Mouse (Mus musculus): ENCODE results near the gene Skiv2l. TPM values are rescaled to one million over a fixed set of nuclear protein-coding genes. Genes with fewer than 3 reads are reported as not detected.
A peak's percentile ranks its signal among the peaks of the same experiment; 100 is the strongest.

Skiv2l gene
- total and polyA plus RNA-seq, 3 experiments = 22.0 to 50.5 (median 35.2) TPM

GRCm38 (mm10) chr17:34879336-34879879, 29.4 kb upstream of the Skiv2l start, which contains the start of gene Zbtb12 (continued):
- TF ChIP-seq RCOR1 (conservative IDR thresholded peaks at IDR 0.05; ENCODE audit: low read depth, low read length) (peak; percentile 29; the same call in 1 of the 2 replicates), MYC (IDR thresholded peaks at IDR 0.05; ENCODE audit: low read depth, low read length) (peak; percentile 52), EP300 (IDR thresholded peaks at IDR 0.05; ENCODE audit: low read length) (peak; percentile 42; the same call in 1 of the 2 replicates), SIN3A (IDR thresholded peaks at IDR 0.05; ENCODE audit: low read length) (0 out of 2 replicates have a peak, but pooled peaks have one; percentile 45)

- Histone ChIP-seq H3K4me3 (replicated peaks in 1 of 3; ENCODE audit: low read depth in 2 of 3, low read length in 2 of 3, poor library complexity in 1 of 3) (no peak overlapping the region), H3K9me3 (replicated peaks; ENCODE audit: low read length) (no peaks in the 10 kb centered on the region), H3K36me3 (replicated peaks in 1 of 2; ENCODE audit: control insufficient read depth in 1 of 2, insufficient read depth in 1 of 2, low read length in 1 of 2) (no peaks in the 10 kb centered on the region), H3K9ac (ENCODE audit: insufficient read depth, low read depth) (no peak overlapping the region), H3K27ac (ENCODE audit: insufficient read depth, low read depth) (no peak overlapping the region), H3K4me2 (ENCODE audit: insufficient read depth, low read depth, poor library complexity, severe bottlenecking) (no peak overlapping the region), H3K27me3 (replicated peaks) (no peaks in the 10 kb centered on the region), H3K4me1 (ENCODE audit: control insufficient read depth in 1 of 2, insufficient read depth in 2 of 2) (peaks cover 0 to 6% of the 10 kb centered on the region in 2 experiments; a peak in 2 of 4 replicates), H3K79me2 (replicated peaks; ENCODE audit: control insufficient read depth, extremely low read depth, insufficient read depth, poor library complexity, severe bottlenecking) (no peaks in the 10 kb centered on the region)
- in situ Hi-C loops (cut with MboI; ENCODE audit: low pct_ligation_motif_present, low pct_unique_long_range_greater_than_20kb, low sequenced_read_pairs) (no loop called here), dilution Hi-C loops (cut with MboI; ENCODE audit: extremely low pct_ligation_motif_present, extremely low pct_unique_long_range_greater_than_20kb, low sequenced_read_pairs) (no loop called here)
- TF ChIP-seq JUND (conservative IDR thresholded peaks at IDR 0.05; ENCODE audit: low read depth, low read length) (no peak), HCFC1 (IDR thresholded peaks at IDR 0.05; ENCODE audit: low read depth, low read length) (no peak), SIN3A (IDR thresholded peaks at IDR 0.05; ENCODE audit: low read length) (no peak), EP300 (IDR thresholded peaks at IDR 0.05; ENCODE audit: low read length) (no peak), ZC3H11A (IDR thresholded peaks at IDR 0.05; ENCODE audit: low read depth, low read length) (no peak), NELFE (IDR thresholded peaks at IDR 0.05; ENCODE audit: low read depth, low read length) (no peak), ZKSCAN1 (IDR thresholded peaks at IDR 0.05; ENCODE audit: borderline replicate concordance, low read depth, low read length) (no peak), MXI1 (IDR thresholded peaks at IDR 0.05; ENCODE audit: low read depth, low read length) (no peak), CTCF (conservative IDR thresholded peaks at IDR 0.05 in 1 of 2, IDR thresholded peaks at IDR 0.05 in 1 of 2; ENCODE audit: low read depth in 2 of 2, low read length in 2 of 2) (no peak), ZMIZ1 (IDR thresholded peaks at IDR 0.05; ENCODE audit: low read depth, low read length) (no peak), CHD1 (IDR thresholded peaks at IDR 0.05; ENCODE audit: low read depth, low read length) (no peak), UBTF (IDR thresholded peaks at IDR 0.05; ENCODE audit: low read depth, low read length) (no peak), USF1 (IDR thresholded peaks at IDR 0.05; ENCODE audit: low read depth, low read length) (no peak), POLR2AphosphoS2 (IDR thresholded peaks at IDR 0.05; ENCODE audit: low read depth, low read length) (no peak), ETS1 (conservative IDR thresholded peaks at IDR 0.05; ENCODE audit: low read depth, low read length) (no peak)
- no peak for DNase-seq (ENCODE audit: extremely low read depth)
Measured at GRCm38 (mm10) chr17:34874321-34874720, 24.3 kb upstream of the Skiv2l start.

GRCm38 (mm10) chr17:34865981-34866380, 16.0 kb upstream of the Skiv2l start:
- in situ Hi-C loops (cut with MboI; ENCODE audit: low pct_ligation_motif_present, low pct_unique_long_range_greater_than_20kb, low sequenced_read_pairs) = no loop called here
- Histone ChIP-seq H3K36me3 (replicated peaks in 1 of 2; ENCODE audit: control insufficient read depth in 1 of 2, insufficient read depth in 1 of 2, low read length in 1 of 2) (no peaks in the 10 kb centered on the region), H3K9ac (ENCODE audit: insufficient read depth, low read depth) (no peak overlapping the region), H3K79me2 (replicated peaks; ENCODE audit: control insufficient read depth, extremely low read depth, insufficient read depth, poor library complexity, severe bottlenecking) (no peaks in the 10 kb centered on the region), H3K27me3 (replicated peaks) (no peaks in the 10 kb centered on the region), H3K4me3 (replicated peaks in 1 of 3; ENCODE audit: low read depth in 2 of 3, low read length in 2 of 3, poor library complexity in 1 of 3) (no peak overlapping the region), H3K4me1 (ENCODE audit: control insufficient read depth in 1 of 2, insufficient read depth in 2 of 2) (peaks cover 5 to 28% of the 10 kb centered on the region in 2 experiments; a peak in 3 of 4 replicates), H3K27ac (ENCODE audit: insufficient read depth, low read depth) (no peak overlapping the region), H3K4me2 (ENCODE audit: insufficient read depth, low read depth, poor library complexity, severe bottlenecking) (peak overlapping the region; percentile 10; the same call in 1 of the 2 replicates), H3K9me3 (replicated peaks; ENCODE audit: low read length) (no peaks in the 10 kb centered on the region)
- dilution Hi-C loops (cut with MboI; ENCODE audit: extremely low pct_ligation_motif_present, extremely low pct_unique_long_range_greater_than_20kb, low sequenced_read_pairs) = no loop called here
- peak; percentile 51 for DNase-seq (ENCODE audit: extremely low read depth)
- TF ChIP-seq ZKSCAN1 (IDR thresholded peaks at IDR 0.05; ENCODE audit: borderline replicate concordance, low read depth, low read length) = no peak
- no peak for TF ChIP-seq SIN3A (IDR thresholded peaks at IDR 0.05; ENCODE audit: low read length)
- 0 out of 2 replicates have a peak, but pooled peaks have one; percentile 23 for TF ChIP-seq BHLHE40 (IDR thresholded peaks at IDR 0.05; ENCODE audit: low read depth, low read length)
- TF ChIP-seq UBTF (IDR thresholded peaks at IDR 0.05; ENCODE audit: low read depth, low read length) = no peak
- TF ChIP-seq GABPA (IDR thresholded peaks at IDR 0.05; ENCODE audit: insufficient replicate concordance, low read depth, low read length) = no peak
- no peak for TF ChIP-seq ZC3H11A (IDR thresholded peaks at IDR 0.05; ENCODE audit: low read depth, low read length)
- no peak for TF ChIP-seq MAFK (IDR thresholded peaks at IDR 0.05; ENCODE audit: insufficient replicate concordance, low read length)
- TF ChIP-seq NRF1 (IDR thresholded peaks at IDR 0.05; ENCODE audit: low read depth, low read length) = no peak
- no peak for TF ChIP-seq E2F4 (IDR thresholded peaks at IDR 0.05; ENCODE audit: insufficient replicate concordance, low read depth, low read length)
- 0 out of 2 replicates have a peak, but pooled peaks have one; percentile 34 for TF ChIP-seq RCOR1 (conservative IDR thresholded peaks at IDR 0.05; ENCODE audit: low read depth, low read length)
- no peak for TF ChIP-seq CHD2 (IDR thresholded peaks at IDR 0.05; ENCODE audit: low read length)
- no peak for TF ChIP-seq ZNF384 (IDR thresholded peaks at IDR 0.05; ENCODE audit: low read depth, low read length)
- no peak for TF ChIP-seq SMC3 (IDR thresholded peaks at IDR 0.05; ENCODE audit: low read depth, low read length)
- 0 out of 2 replicates have a peak, but pooled peaks have one; percentile 48 for TF ChIP-seq EP300 (IDR thresholded peaks at IDR 0.05; ENCODE audit: low read length)
- TF ChIP-seq TCF12 (IDR thresholded peaks at IDR 0.05; ENCODE audit: low read depth, low read length) = no peak
- TF ChIP-seq ELF1 (IDR thresholded peaks at IDR 0.05; ENCODE audit: low read depth, low read length) = peak; percentile 53
- TF ChIP-seq ZMIZ1 (IDR thresholded peaks at IDR 0.05; ENCODE audit: low read depth, low read length) = no peak
- no peak for TF ChIP-seq IRF4 (IDR thresholded peaks at IDR 0.05; ENCODE audit: low read depth, low read length)
